Mouse (Mus musculus) cerebellum, adult 2 months (tissue): ENCODE data around the gene Slc39a5. TPM values are rescaled to one million over a fixed set of nuclear protein-coding genes. Genes with fewer than 3 reads are reported as not detected.
A peak's percentile ranks its signal among the peaks of the same experiment; 100 is the strongest.

Experiments
- DNase-seq, 2 experiments: peaks; one replicate each; pipeline ENCODE4 v3.0.0; 2021
- H3K27ac ChIP-seq: fragments of 200-500 bp; 2 replicates; pipeline ENCODE4 v1.5.1; 2012; ENCODE audit warnings: low read length, control low read depth, inconsistent platforms; ENCODE audit not compliant: insufficient read depth
- H3K27me3 ChIP-seq: fragments of 200-500 bp; 2 replicates; pipeline ENCODE4 v1.6.1; 2012; ENCODE audit warnings: inconsistent platforms, mild to moderate bottlenecking, low read length, moderate library complexity; ENCODE audit not compliant: control insufficient read depth, insufficient read depth
- H3K4me1 ChIP-seq: fragments of 200-500 bp; 2 replicates; pipeline ENCODE4 v1.6.1; 2011; ENCODE audit warnings: low read length; ENCODE audit not compliant: control insufficient read depth, insufficient read depth
- H3K4me3 ChIP-seq: fragments of 200-500 bp; replicated peaks from 2 replicates; pipeline ENCODE3; 2011; ENCODE audit warnings: mild to moderate bottlenecking, low read depth, low read length, control low read depth; ENCODE audit not compliant: insufficient read depth
- CTCF ChIP-seq: fragments of 200-500 bp; IDR thresholded peaks from 2 replicates; pipeline ENCODE4 v1.5.1; 2011; ENCODE audit warnings: low read depth, mild to moderate bottlenecking, control low read depth, low read length, moderate library complexity, borderline replicate concordance; ENCODE audit not compliant: insufficient read depth
- POLR2A ChIP-seq: fragments of 200-500 bp; IDR thresholded peaks from 2 replicates; pipeline ENCODE4 v1.6.1; 2011; ENCODE audit warnings: low read length, control low read depth, borderline replicate concordance; ENCODE audit not compliant: insufficient read depth
- WGBS: fragments of 180-500 bp; shearing (Covaris S2); methylation state at CpG from one replicate; pipeline ENCODE4 v1.1.7; 2018; 5-methylcytosine and 5-hydroxymethylcytosine counted together
- polyA plus RNA-seq: library from polyadenylated mRNA; depleted of rRNA; stranded (reverse); fragments of >200 nt; gene quantifications from 2 replicates; pipeline ENCODE4 v1.2.3, GENCODE M21; 2012; rRNA removed

Slc39a5 gene
- polyA plus RNA-seq, 1 experiment = not detected

DNA sequence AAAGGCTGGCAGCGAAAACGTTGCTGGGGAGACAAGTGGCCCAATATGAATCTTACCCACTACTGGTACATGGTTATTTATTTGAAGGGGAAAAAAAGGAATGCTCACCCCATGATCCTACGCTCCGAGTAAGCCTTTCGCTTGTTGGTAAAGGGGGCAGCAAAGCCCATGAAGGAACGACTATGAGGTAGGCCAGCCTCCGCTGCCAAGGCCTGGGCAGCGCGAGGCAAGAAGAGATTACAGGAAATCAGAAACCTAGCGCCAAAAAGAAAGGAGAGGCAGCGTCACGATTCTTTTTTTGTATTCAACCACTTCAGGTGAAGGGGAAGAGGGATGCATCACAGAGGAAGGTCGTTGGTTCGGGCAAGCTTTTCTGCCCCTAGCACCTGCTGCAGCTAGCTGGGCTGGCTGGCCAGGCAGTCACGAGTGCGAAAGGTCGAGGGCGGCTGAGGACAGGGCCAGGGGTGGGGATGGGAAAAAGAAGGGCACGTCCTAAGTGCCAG lies 33.1 kb downstream of the Slc39a5 start:
- Histone ChIP-seq H3K4me3 (peak overlapping the region; percentile 78), H3K4me1 (no peaks in the 10 kb centered on the region; the same call in 1 of the 2 replicates), H3K27me3 (no peaks in the 10 kb centered on the region), H3K27ac (peak overlapping the region; percentile 78)
- WGBS = 5% methylated on average over 19 of the region's 19 CpGs
- DNase-seq = no peak
- TF ChIP-seq CTCF (no peak), POLR2A (no peak)

DNA sequence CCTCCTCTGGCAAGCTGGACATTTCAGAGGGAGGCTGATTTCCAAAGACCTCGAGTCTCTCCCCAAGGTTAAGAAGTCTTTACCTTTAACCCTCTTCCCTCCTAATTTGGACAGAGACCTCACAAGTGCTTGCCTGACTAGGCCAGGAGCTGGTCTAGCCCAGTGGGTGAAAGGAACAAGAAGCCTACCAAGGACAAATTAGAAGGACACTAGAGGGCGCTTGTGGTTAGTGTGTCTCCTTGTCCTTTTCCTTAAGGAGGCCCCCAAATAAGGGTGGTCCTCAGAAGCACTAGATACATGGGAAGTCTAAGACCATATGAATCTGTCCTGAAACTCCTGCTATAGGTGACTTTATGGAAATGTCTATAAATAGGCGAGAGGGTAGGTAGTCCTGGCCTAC lies 38.5 kb downstream of the Slc39a5 start:
- no peaks in the 10 kb centered on the region; the same call in 1 of the 2 replicates for H3K4me1 ChIP-seq
- WGBS = 41% methylated on average over 3 of the region's 3 CpGs

DNA sequence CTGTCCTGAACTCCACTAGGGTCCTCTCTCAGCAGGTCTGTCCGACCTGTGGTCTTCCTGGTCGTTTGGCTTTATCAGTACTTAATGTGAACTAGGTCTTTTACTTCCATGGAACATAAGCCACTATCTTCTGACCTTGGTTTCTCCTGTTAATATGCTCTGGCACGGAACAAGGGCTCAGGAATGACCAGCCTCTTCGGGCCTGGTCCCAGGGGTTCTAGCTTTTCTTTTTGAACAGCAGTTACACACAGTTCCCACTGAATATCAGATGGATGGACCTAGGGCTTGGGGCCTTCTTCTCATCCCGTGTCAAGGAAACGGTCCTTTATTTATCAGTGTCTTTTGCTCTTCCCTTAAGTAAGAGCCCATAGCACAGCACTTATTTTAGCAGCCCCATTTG lies 39.2 kb downstream of the Slc39a5 start:
- H3K27ac ChIP-seq = no peak overlapping the region
- H3K4me1 ChIP-seq = no peaks in the 10 kb centered on the region; the same call in 1 of the 2 replicates
- 85% methylated on average over 6 of the region's 6 CpGs for WGBS
- no peak for DNase-seq
- no peak overlapping the region for H3K4me3 ChIP-seq
- TF ChIP-seq POLR2A (no peak), CTCF (no peak)
- no peaks in the 10 kb centered on the region for H3K27me3 ChIP-seq

More for the DNA sequence above, 38.5 kb downstream of the Slc39a5 start:
- no peak overlapping the region for H3K27ac ChIP-seq
- no peak overlapping the region for H3K4me3 ChIP-seq
- H3K27me3 ChIP-seq = no peaks in the 10 kb centered on the region
- TF ChIP-seq CTCF (peak; percentile 41; the same call in 1 of the 2 replicates), POLR2A (no peak)
- DNase-seq = peak in 1 of 2 experiments; percentile 37

DNA sequence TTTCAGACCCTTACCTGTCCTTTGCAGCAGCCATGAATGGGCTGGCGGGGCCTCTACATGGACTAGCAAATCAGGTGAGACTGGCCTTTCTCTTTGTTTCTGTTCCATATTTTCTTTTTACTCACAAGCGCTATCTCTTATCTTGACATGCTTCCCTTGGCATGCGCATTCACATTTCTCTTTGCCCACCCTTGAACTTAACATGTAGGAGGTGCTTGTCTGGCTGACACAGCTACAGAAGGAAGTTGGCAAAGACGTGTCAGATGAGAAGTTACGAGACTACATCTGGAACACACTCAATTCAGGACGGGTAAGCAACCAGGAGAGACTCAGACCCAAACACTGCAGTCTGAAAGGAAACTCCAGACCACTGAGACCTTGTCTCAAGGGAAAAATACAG lies 41.8 kb downstream of the Slc39a5 start:
- no peak overlapping the region for H3K27ac ChIP-seq
- TF ChIP-seq POLR2A = no peak
- TF ChIP-seq CTCF = no peak
- no peak overlapping the region for H3K4me3 ChIP-seq
- WGBS = 92% methylated on average over 6 of the region's 6 CpGs
- DNase-seq = no peak
- no peaks in the 10 kb centered on the region for H3K4me1 ChIP-seq
- H3K27me3 ChIP-seq = no peaks in the 10 kb centered on the region

DNA sequence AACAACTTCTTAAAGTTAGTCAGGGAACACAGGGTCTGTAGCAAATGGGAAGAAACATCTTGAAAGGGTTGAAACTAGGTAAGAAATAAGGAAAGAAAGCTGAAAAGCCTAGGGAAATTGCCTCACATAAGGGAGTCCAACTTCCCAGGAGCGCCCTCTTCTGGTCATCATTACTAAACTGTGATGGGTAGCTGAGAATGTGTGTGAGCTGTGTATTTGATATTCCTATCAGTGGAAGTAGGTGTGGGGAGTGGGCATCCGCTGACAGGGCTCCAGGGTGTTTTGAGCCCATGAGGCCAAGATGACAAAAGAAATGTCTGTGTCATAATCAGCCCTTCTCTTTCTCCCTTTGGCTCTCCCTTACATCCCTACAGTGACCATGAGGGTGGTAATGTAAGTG lies 42.2 kb downstream of the Slc39a5 start:
- no peak overlapping the region for H3K4me3 ChIP-seq
- DNase-seq = peak; percentile 40 to 53
- TF ChIP-seq POLR2A (no peak), CTCF (peak; percentile 50; the same call in 1 of the 2 replicates)
- no peaks in the 10 kb centered on the region for H3K27me3 ChIP-seq
- WGBS = 45% methylated on average over 2 of the region's 2 CpGs
- no peak overlapping the region for H3K27ac ChIP-seq
- H3K4me1 ChIP-seq = no peaks in the 10 kb centered on the region

DNA sequence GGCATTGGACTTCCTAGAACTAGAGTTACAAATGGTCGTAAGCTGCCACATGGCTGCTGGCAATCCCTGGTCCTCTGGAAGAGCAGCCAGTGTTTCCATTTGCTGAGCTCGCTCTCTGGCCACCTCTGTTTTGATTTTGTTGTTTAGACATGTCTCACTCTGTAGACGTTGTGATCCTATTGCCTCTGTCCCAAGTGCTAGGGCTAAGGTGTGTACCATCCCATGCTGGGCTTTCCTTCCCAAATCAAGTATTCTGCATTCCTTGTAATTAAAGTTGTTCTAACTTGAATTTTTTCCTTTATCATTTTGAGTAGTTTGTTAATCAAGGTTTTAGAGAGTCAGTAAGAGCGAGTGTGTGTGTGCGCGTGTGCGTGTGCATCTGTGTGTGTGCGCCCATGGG lies 53.5 kb downstream of the Slc39a5 start:
- TF ChIP-seq CTCF (no peak), POLR2A (no peak)
- DNase-seq = no peak
- no peak overlapping the region for H3K4me3 ChIP-seq
- no peak overlapping the region for H3K27ac ChIP-seq
- H3K27me3 ChIP-seq = no peaks in the 10 kb centered on the region
- no peaks in the 10 kb centered on the region; the same call in 1 of the 2 replicates for H3K4me1 ChIP-seq
- 79% methylated on average over 8 of the region's 8 CpGs for WGBS

Other genes starting within 250 kb of the Slc39a5 start
- 23.5 and 23.7 TPM in 2 replicates for gene Rbms2, start 220.9 kb downstream of the Slc39a5 start, polyA plus RNA-seq
- 68.3 and 77.7 TPM in 2 replicates for gene Gls2, start 206.8 kb downstream of the Slc39a5 start, polyA plus RNA-seq
- gene Spryd4, start 189.4 kb downstream of the Slc39a5 start, polyA plus RNA-seq = 13.5 and 15.6 TPM in 2 replicates
- gene Mip, start 175.4 kb downstream of the Slc39a5 start, polyA plus RNA-seq = not detected in 2 replicates
- gene Timeless, start 169.2 kb downstream of the Slc39a5 start, polyA plus RNA-seq = 6.3 and 6.6 TPM in 2 replicates
- gene Apon, start 147.1 kb downstream of the Slc39a5 start, polyA plus RNA-seq = not detected in 2 replicates
- gene Apof, start 132.6 kb downstream of the Slc39a5 start, polyA plus RNA-seq = not detected in 2 replicates
- gene Stat2, start 130.7 kb downstream of the Slc39a5 start, polyA plus RNA-seq = 94.4 and 110 TPM in 2 replicates
- 1.2 and 1.8 TPM in 2 replicates for gene Il23a, start 102.5 kb downstream of the Slc39a5 start, polyA plus RNA-seq
- gene Pan2, start 97.9 kb downstream of the Slc39a5 start, polyA plus RNA-seq = 42.6 and 48.5 TPM in 2 replicates
- 65.3 and 65.4 TPM in 2 replicates for gene Cnpy2, start 78.8 kb downstream of the Slc39a5 start, polyA plus RNA-seq
- gene Cs, start 63.5 kb downstream of the Slc39a5 start, polyA plus RNA-seq = 251 and 252 TPM in 2 replicates
- 115 and 117 TPM in 2 replicates for gene Coq10a, start 32.2 kb downstream of the Slc39a5 start, polyA plus RNA-seq
- gene Ankrd52, start 24.1 kb downstream of the Slc39a5 start, polyA plus RNA-seq = 40.6 and 41.6 TPM in 2 replicates
- gene Nabp2, start 10.3 kb upstream of the Slc39a5 start, polyA plus RNA-seq = 78.9 and 83.6 TPM in 2 replicates
- 88.0 and 90.5 TPM in 2 replicates for gene Rnf41, start 10.4 kb upstream of the Slc39a5 start, polyA plus RNA-seq
- gene Smarcc2, start 58.0 kb upstream of the Slc39a5 start, polyA plus RNA-seq = 239 and 260 TPM in 2 replicates
- gene Myl6, start 92.9 kb upstream of the Slc39a5 start, polyA plus RNA-seq = 1,381 and 1,434 TPM in 2 replicates
- 28.9 and 36.1 TPM in 2 replicates for gene Myl6b, start 97.5 kb upstream of the Slc39a5 start, polyA plus RNA-seq
- 36.3 and 37.3 TPM in 2 replicates for gene Esyt1, start 124.6 kb upstream of the Slc39a5 start, polyA plus RNA-seq
- 15.4 and 18.7 TPM in 2 replicates for gene Zc3h10, start 146.5 kb upstream of the Slc39a5 start, polyA plus RNA-seq
- gene Rpl41, start 148.1 kb upstream of the Slc39a5 start, polyA plus RNA-seq = 1,271 and 1,490 TPM in 2 replicates
- gene Pa2g4, start 164.8 kb upstream of the Slc39a5 start, polyA plus RNA-seq = 69.2 and 73.5 TPM in 2 replicates
- 9.4 and 11.1 TPM in 2 replicates for gene Erbb3, start 188.4 kb upstream of the Slc39a5 start, polyA plus RNA-seq
- gene Rps26, start 225.5 kb upstream of the Slc39a5 start, polyA plus RNA-seq = 303 and 334 TPM in 2 replicates
- 8.5 and 9.6 TPM in 2 replicates for gene Ikzf4, start 244.8 kb upstream of the Slc39a5 start, polyA plus RNA-seq